ENCODE assay signal across 13 mouse cellular contexts in the genomic region with DNA sequence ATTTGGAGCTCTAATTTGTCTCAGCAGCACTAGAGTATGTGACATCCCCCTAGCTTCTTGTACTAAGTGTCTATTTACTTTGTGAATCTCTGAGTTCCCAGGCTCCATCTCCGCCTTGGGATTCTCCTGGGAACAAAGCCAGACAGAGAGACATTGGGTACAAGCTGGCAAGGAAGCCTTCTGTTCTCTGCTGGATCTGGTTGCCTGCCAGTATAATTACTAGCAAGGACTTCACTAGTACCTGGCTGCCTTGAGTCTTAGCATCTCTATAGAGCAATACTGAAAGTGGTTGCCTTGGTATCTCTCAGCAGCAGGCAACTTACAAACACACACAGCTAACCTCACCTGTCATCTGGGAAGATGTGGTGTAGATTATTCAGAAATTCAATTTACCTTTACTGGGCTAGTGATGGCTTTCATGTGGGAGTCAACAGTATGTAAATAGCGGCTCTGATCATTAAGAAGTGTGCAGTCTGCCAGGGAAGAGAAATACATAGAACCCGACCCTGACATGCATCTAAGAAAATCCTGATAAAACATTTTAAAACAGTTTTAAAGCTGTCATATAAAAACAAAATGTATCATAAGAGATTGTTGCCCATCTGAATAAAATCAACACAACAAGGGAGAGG.
DNase-seq lines count a peak whose midpoint lies in the region; ATAC-seq and TF ChIP-seq lines count a peak whose summit lies in the region.
"Had no signal": no experiment of that assay in that cellular context is flagged by ENCODE, and none has a peak within 500 bp of the region (broad histone marks: within the 10 kb centered on the region; RNA-seq: fewer than 3 reads in every experiment).

No protein-coding gene starts in this region.

- no peaks in the 10 kb centered on the region for H3K9me3 ChIP-seq in intestine, postnatal 0 days (ENCODE audit: control insufficient read depth)
- H3K9me3 ChIP-seq: limb, embryonic 12.5 days; lung, embryonic 15.5 days had no signal

- H3K4me1 ChIP-seq in intestine, postnatal 0 days (replicated peaks; ENCODE audit: control insufficient read depth, insufficient read depth, low read length) = no peaks in the 10 kb centered on the region
- no peaks in the 10 kb centered on the region for H3K4me1 ChIP-seq in heart, adult 2 months (ENCODE audit: control insufficient read depth, insufficient read depth, low read length)
- H3K4me1 ChIP-seq: lung, embryonic 15.5 days had no signal

- no peaks in the 10 kb centered on the region for H3K27me3 ChIP-seq in intestine, postnatal 0 days (replicated peaks; ENCODE audit: control insufficient read depth, insufficient read depth, low read length)
- no peaks in the 10 kb centered on the region for H3K27me3 ChIP-seq in heart, adult 2 months (ENCODE audit: control insufficient read depth, insufficient read depth, low read length)
- H3K27me3 ChIP-seq: limb, embryonic 12.5 days; lung, embryonic 15.5 days had no signal

- DNase-seq in brain, embryonic 14.5 days (ENCODE audit: low read depth) = peak; percentile 84
- DNase-seq in cerebellum, adult 11-12 months = peak; percentile 42
- DNase-seq in frontal cortex, postnatal 14 days (ENCODE audit: low spot score in 2 of 2) = peak; percentile 27 to 35
- peak; percentile 70 to 93 for DNase-seq in left cerebral cortex, postnatal 14 days (ENCODE audit: low spot score in 2 of 2)
- DNase-seq in gastrocnemius, adult 18-20 months (ENCODE audit: low spot score) = no peak
- no peak for DNase-seq in heart, postnatal 4 days
- no peak for DNase-seq in heart, adult 2 months
- DNase-seq: retina, postnatal 1 day; thymus, postnatal 4 days had no signal

- WGBS in intestine, postnatal 0 days = 58% methylated on average over 3 of the region's 3 CpGs
- 61% methylated on average over 3 of the region's 3 CpGs for WGBS in heart, adult 2 months

- intact Hi-C loops in left cerebral cortex, postnatal 14 days (cut with DNase I) = loop anchor here (10.0 kb wide), 1 partner anchor 308 kb away; no protein-coding TSS in a partner anchor
- intact Hi-C loops in heart, adult 2 months (cut with DNase I) = no loop called here

- no peak overlapping the region for H3K27ac ChIP-seq in intestine, postnatal 0 days (ENCODE audit: low read depth, low read length)
- no peak overlapping the region for H3K27ac ChIP-seq in heart, adult 2 months
- H3K27ac ChIP-seq: limb, embryonic 12.5 days; lung, embryonic 15.5 days had no signal

- no peak for ATAC-seq in intestine, postnatal 0 days

- no peak overlapping the region for H3K9ac ChIP-seq in intestine, postnatal 0 days (ENCODE audit: low read depth, low read length)
- no peak overlapping the region for H3K9ac ChIP-seq in heart, adult 2 months (ENCODE audit: low read depth, low read length)
- H3K9ac ChIP-seq: limb, embryonic 12.5 days; lung, embryonic 15.5 days had no signal

- TF ChIP-seq CTCF in brain, embryonic 14.5 days (IDR thresholded peaks at IDR 0.05; ENCODE audit: borderline replicate concordance, extremely low read depth, insufficient read depth, insufficient read length) = no peak
- TF ChIP-seq CTCF in intestine, postnatal 0 days (IDR thresholded peaks at IDR 0.05; ENCODE audit: low read depth) = no peak
- no peak for TF ChIP-seq CTCF in heart, adult 2 months (IDR thresholded peaks at IDR 0.05)

- H3K36me3 ChIP-seq in intestine, postnatal 0 days (ENCODE audit: control insufficient read depth, insufficient read depth) = no peaks in the 10 kb centered on the region
- no peaks in the 10 kb centered on the region for H3K36me3 ChIP-seq in heart, adult 2 months (ENCODE audit: control insufficient read depth, insufficient read depth, low read length)
- H3K36me3 ChIP-seq: limb, embryonic 12.5 days; lung, embryonic 15.5 days had no signal

- no peak for TF ChIP-seq EP300 in heart, adult 2 months (IDR thresholded peaks at IDR 0.05; ENCODE audit: insufficient read depth, low read depth, low read length)

- H3K4me2 ChIP-seq in intestine, postnatal 0 days (replicated peaks; ENCODE audit: low read depth) = no peak overlapping the region
- H3K4me2 ChIP-seq: heart, embryonic 11.5 days; limb, embryonic 12.5 days; lung, embryonic 15.5 days had no signal

- H3K4me3 ChIP-seq in intestine, postnatal 0 days (ENCODE audit: low read depth, low read length) = no peak overlapping the region
- no peak overlapping the region for H3K4me3 ChIP-seq in heart, adult 2 months
- H3K4me3 ChIP-seq: limb, embryonic 12.5 days; lung, embryonic 15.5 days had no signal

- no peaks in the 10 kb centered on the region for H3K79me2 ChIP-seq in heart, adult 2 months (replicated peaks; ENCODE audit: control insufficient read depth, insufficient read depth, low read length)

- TF ChIP-seq POLR2A in brain, embryonic 14.5 days (IDR thresholded peaks at IDR 0.05; ENCODE audit: borderline replicate concordance, extremely low read depth, insufficient read depth, insufficient read length, poor library complexity, severe bottlenecking) = no peak
- TF ChIP-seq POLR2A in heart, adult 2 months (IDR thresholded peaks at IDR 0.05; ENCODE audit: insufficient read depth, low read depth, low read length) = no peak

Comparison
In these comparisons a context has a peak if more than half of its experiments do, and no peak if none do; other contexts are left out.
1. DNase-seq: peak in brain, embryonic 14.5 days (single experiment), cerebellum, adult 11-12 months (single experiment), frontal cortex, postnatal 14 days (2 of 2) and left cerebral cortex, postnatal 14 days (2 of 2); none in gastrocnemius, adult 18-20 months (single experiment), heart, postnatal 4 days (single experiment) and heart, adult 2 months (0 of 2).